Mouse (Mus musculus) forebrain, embryonic 15.5 days (tissue): ENCODE results near the gene Nccrp1. TPM values are rescaled to one million over a fixed set of nuclear protein-coding genes. Genes with fewer than 3 reads are reported as not detected.

ENCODE experiments used
- ATAC-seq: fragments of 200-750 bp; cut with Nextera tagmentation; replicated peaks from 2 replicates; pipeline ENCODE4 v1.8.0; 2017; ENCODE audit warnings: mild to moderate bottlenecking, moderate TSS enrichment, moderate library complexity
- H3K27ac ChIP-seq: fragments of 300-500 bp; sonication (generic); replicated peaks from 2 replicates; pipeline ENCODE4 v1.5.1; 2015; ENCODE audit warnings: mild to moderate bottlenecking, inconsistent platforms
- H3K27me3 ChIP-seq: fragments of 300-500 bp; sonication (generic); 2 replicates; pipeline ENCODE4 v1.6.1; 2015; ENCODE audit warnings: inconsistent platforms
- H3K36me3 ChIP-seq: fragments of 300-500 bp; sonication (generic); 2 replicates; pipeline ENCODE4 v1.6.1; 2015; ENCODE audit warnings: mild to moderate bottlenecking, inconsistent platforms
- H3K4me1 ChIP-seq: fragments of 300-500 bp; sonication (generic); 2 replicates; pipeline ENCODE4 v1.6.1; 2015; ENCODE audit warnings: inconsistent platforms
- H3K4me2 ChIP-seq: fragments of 300-500 bp; sonication (generic); replicated peaks from 2 replicates; pipeline ENCODE4 v1.6.1; 2015; ENCODE audit warnings: mild to moderate bottlenecking, inconsistent platforms
- H3K4me3 ChIP-seq: fragments of 300-500 bp; sonication (generic); 2 replicates; pipeline ENCODE4 v1.5.1; 2015; ENCODE audit warnings: mild to moderate bottlenecking, inconsistent platforms
- H3K9ac ChIP-seq: fragments of 300-500 bp; sonication (generic); replicated peaks from 2 replicates; pipeline ENCODE4 v1.6.1; 2015; ENCODE audit warnings: mild to moderate bottlenecking, inconsistent platforms
- H3K9me3 ChIP-seq: fragments of 300-500 bp; sonication (generic); 2 replicates; pipeline ENCODE4 v1.6.1; 2016; ENCODE audit warnings: inconsistent platforms
- WGBS: fragments of 180-500 bp; shearing (Covaris S2); methylation state at CpG from one replicate; pipeline ENCODE4 v1.1.7; 2015; ENCODE audit warnings: mixed read lengths; 5-methylcytosine and 5-hydroxymethylcytosine counted together
- polyA plus RNA-seq: library from polyadenylated mRNA; unstranded; fragments of >200 nt; fragmentation: Nextera tagmentation; extraction: Ambion mirVana; gene quantifications from 2 replicates; pipeline ENCODE4 v1.2.1, GENCODE M21; 2015

Nccrp1 gene
- polyA plus RNA-seq = not detected in 2 replicates

DNA sequence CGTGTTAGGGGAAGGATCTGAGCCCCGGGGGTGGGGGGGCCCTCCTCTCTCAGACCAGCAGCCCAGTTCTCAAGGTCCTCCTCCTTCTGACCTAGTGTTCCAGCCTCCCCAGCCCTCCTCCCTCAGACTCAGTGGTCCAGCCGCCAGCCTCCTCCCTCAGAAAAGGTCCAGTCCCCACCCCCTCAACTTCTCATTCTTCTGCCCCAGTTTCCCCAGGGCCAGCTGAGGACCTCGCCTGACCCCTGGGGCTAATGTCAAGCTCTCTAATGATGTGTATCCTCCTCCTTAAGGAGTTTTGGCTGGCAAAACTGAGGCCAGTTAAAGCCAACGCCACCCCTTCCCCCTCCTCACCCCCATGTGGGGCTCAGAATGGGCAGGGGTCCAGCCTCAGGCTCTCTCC is at the start of gene Nccrp1:
Nccrp1 (minus strand) TSS at position 101 of the 400 bp plus-strand sequence.
- 10% methylated on average over 5 of the region's 5 CpGs for WGBS
- H3K9ac ChIP-seq = peak within 1 kb of the TSS; percentile 8
- no peaks in the 10 kb centered on the region for H3K36me3 ChIP-seq
- ATAC-seq = no peak
- no peaks in the 10 kb centered on the region for H3K9me3 ChIP-seq
- peak within 1 kb of the TSS; percentile 48 for H3K4me2 ChIP-seq
- H3K27me3 ChIP-seq = peaks cover 35% of the 10 kb centered on the region
- peak within 1 kb of the TSS; percentile 21 for H3K4me3 ChIP-seq
- H3K27ac ChIP-seq = no peak within 1 kb of the TSS
- peaks cover 16% of the 10 kb centered on the region for H3K4me1 ChIP-seq

DNA sequence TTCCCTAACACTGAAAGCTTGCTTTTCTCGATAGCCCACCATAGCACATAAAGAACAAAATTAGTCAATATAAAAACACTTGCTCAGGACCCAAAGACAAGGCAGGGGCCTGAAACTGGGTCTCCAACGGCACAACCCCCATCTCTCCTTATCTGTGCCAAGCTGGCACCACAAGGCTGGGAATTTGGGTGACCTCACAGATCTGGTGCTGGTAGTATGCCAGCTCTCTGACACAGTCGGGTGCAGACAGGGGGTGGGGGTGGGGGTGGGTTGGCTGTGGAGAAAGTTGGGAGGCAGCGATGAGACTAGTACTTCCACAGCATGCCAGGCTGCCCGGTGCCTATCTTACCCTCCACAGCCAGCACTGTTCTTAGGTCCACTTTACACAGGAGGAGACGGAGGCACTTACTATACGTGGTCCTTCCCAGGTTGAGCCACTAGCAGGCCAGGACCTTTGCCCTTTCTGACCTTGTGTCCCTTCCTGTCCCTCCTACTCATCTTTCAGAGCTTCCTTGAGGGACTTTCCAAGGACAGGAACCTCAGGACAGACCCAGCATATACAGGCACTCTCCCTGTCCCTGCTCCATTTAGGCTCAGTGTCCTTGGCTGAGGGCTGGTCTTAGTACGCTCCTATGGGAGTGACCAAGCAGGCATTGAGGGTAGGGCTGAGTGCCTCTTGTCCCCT is 48.8 kb upstream of the Nccrp1 start:
- Histone ChIP-seq H3K4me1 (peaks cover 37% of the 10 kb centered on the region), H3K27me3 (no peaks in the 10 kb centered on the region), H3K9ac (peak overlapping the region; percentile 71), H3K27ac (0 out of 2 replicates have a peak overlapping the region, but pooled peaks have one; percentile 32), H3K9me3 (no peaks in the 10 kb centered on the region), H3K4me2 (peak overlapping the region; percentile 84), H3K4me3 (peak overlapping the region; percentile 60; the same call in 1 of the 2 replicates), H3K36me3 (no peaks in the 10 kb centered on the region)
- 68% methylated on average over 8 of the region's 8 CpGs for WGBS
- no peak for ATAC-seq

DNA sequence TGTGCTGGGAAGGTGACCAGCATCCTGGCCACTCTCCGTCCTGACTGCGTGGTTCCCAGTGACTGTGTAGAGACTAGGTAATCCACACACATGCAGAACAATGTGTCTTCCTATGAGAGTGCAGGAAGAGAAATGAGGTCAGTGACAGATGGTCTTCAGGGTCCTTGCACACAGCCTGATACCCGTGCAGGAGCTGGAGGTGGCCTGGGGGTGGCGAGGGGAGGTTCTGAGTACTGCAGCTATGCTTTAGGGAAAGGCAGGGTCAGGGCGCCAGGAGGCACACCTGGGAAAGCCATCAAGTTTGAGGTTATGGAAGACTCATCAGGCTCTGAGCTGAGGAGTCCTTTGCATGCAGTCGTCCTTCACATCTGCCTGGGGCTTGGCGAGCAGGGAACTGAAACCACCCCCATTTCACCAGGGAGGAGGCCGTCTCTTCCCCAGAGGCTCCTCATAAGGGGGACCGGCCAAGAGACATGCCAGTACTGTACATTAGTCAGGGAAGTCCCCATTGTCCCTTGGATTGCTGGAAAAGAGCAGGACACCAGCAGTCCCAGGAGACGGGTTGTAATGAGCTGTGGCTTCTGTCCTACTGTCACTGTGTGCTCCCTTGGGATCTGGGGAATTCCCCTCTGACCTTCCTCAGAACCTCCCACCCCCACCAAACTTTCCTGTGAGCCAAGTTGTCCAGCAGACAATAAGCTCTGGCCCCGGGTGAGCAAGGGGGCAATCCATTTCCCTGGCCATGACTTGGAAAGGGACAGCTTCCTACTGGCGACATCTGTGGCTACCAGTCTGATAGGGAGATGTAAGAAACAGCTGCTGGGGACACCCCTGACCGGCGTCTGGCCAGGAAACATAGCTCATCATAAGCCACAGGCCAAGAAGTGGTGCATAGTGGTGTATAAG is 46.4 kb upstream of the Nccrp1 start:
- Histone ChIP-seq H3K27ac (no peak overlapping the region), H3K4me3 (no peak overlapping the region), H3K27me3 (no peaks in the 10 kb centered on the region), H3K9ac (no peak overlapping the region), H3K36me3 (no peaks in the 10 kb centered on the region), H3K9me3 (no peaks in the 10 kb centered on the region), H3K4me1 (peaks cover 36% of the 10 kb centered on the region), H3K4me2 (no peak overlapping the region)
- no peak for ATAC-seq
- 65% methylated on average over 14 of the region's 14 CpGs for WGBS

GRCm38 (mm10) chr7:28591862-28592261 is 44.8 kb upstream of the Nccrp1 start:
- Histone ChIP-seq H3K27me3 (no peaks in the 10 kb centered on the region), H3K9ac (no peak overlapping the region), H3K36me3 (no peaks in the 10 kb centered on the region), H3K4me2 (no peak overlapping the region), H3K4me3 (no peak overlapping the region), H3K4me1 (peaks cover 42% of the 10 kb centered on the region), H3K9me3 (no peaks in the 10 kb centered on the region), H3K27ac (no peak overlapping the region)
- no peak for ATAC-seq
- 71% methylated on average over 1 of the region's 1 CpGs for WGBS

DNA sequence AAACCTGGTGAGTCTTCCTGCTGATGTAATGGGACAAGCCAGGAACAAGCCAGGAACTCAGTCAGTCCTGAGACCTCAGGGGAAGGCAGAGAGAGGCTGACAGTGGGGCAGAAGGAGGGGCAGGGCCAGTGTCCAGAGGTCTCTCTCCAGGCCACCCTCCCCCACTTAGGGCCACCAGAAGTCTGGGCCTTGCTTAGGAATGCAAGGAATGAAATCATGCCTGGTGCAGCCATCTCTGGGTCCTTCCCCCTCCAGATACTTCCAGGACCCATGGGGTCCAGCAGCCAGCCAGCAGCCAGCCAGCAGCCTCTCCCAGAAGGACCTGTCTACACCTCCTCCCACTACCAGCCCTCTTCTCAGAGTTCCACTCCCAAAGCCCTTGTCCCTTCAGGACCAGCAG is 40.6 kb upstream of the Nccrp1 start:
- Histone ChIP-seq H3K9ac (no peak overlapping the region), H3K4me3 (no peak overlapping the region), H3K4me2 (no peak overlapping the region), H3K36me3 (no peaks in the 10 kb centered on the region), H3K9me3 (no peaks in the 10 kb centered on the region), H3K27me3 (no peaks in the 10 kb centered on the region), H3K4me1 (peaks cover 46% of the 10 kb centered on the region), H3K27ac (no peak overlapping the region)
- no peak for ATAC-seq

- H3K27ac ChIP-seq = no peak overlapping the region
- ATAC-seq = no peak
Observed at GRCm38 (mm10) chr7:28586663-28587411, 39.8 kb upstream of the Nccrp1 start.

GRCm38 (mm10) chr7:28585001-28585400 is 37.9 kb upstream of the Nccrp1 start:
- 88% methylated on average over 6 of the region's 6 CpGs for WGBS
- Histone ChIP-seq H3K4me2 (no peak overlapping the region), H3K4me1 (peaks cover 49% of the 10 kb centered on the region), H3K36me3 (no peaks in the 10 kb centered on the region), H3K4me3 (no peak overlapping the region), H3K27ac (0 out of 2 replicates have a peak overlapping the region, but pooled peaks have one; percentile 73), H3K27me3 (no peaks in the 10 kb centered on the region), H3K9ac (no peak overlapping the region), H3K9me3 (no peaks in the 10 kb centered on the region)
- no peak for ATAC-seq

More at GRCm38 (mm10) chr7:28586663-28587411, 39.8 kb upstream of the Nccrp1 start:
- H3K4me3 ChIP-seq = no peak overlapping the region
- no peaks in the 10 kb centered on the region for H3K36me3 ChIP-seq
- no peak overlapping the region; the same call in 1 of the 2 replicates for H3K9ac ChIP-seq
- no peaks in the 10 kb centered on the region for H3K27me3 ChIP-seq
- H3K4me2 ChIP-seq = no peak overlapping the region
- WGBS = 61% methylated on average over 6 of the region's 6 CpGs
- H3K4me1 ChIP-seq = peaks cover 49% of the 10 kb centered on the region
- no peaks in the 10 kb centered on the region for H3K9me3 ChIP-seq

DNA sequence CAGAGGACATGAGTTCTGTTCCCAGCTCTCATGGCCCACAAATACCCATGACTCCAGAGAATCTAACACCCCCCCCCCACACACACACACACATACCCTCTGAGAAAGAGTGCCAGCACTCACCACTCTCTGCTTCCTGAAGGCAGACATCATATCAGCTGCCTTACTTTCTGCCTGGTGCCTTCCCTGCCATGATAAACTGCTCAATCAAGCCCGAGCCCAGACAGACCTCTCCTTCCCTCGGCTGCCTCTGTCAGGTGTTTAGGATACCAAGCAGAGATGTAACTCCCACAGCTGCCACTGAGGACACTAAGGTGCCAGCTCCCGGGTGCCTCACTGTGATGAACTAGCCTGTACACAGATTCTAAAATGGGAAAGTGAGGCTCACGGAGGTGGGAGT is 37.4 kb upstream of the Nccrp1 start:
- no peaks in the 10 kb centered on the region for H3K27me3 ChIP-seq
- H3K9me3 ChIP-seq = no peaks in the 10 kb centered on the region
- ATAC-seq = no peak
- no peak overlapping the region for H3K9ac ChIP-seq
- no peaks in the 10 kb centered on the region for H3K36me3 ChIP-seq
- peaks cover 49% of the 10 kb centered on the region for H3K4me1 ChIP-seq
- WGBS = 82% methylated on average over 4 of the region's 4 CpGs
- H3K4me3 ChIP-seq = no peak overlapping the region
- no peak overlapping the region for H3K4me2 ChIP-seq
- H3K27ac ChIP-seq = peak overlapping the region; percentile 73

- no peak overlapping the region for H3K9ac ChIP-seq
- no peaks in the 10 kb centered on the region for H3K9me3 ChIP-seq
- H3K27me3 ChIP-seq = no peaks in the 10 kb centered on the region
- no peak for ATAC-seq
- no peaks in the 10 kb centered on the region for H3K36me3 ChIP-seq
- no peak overlapping the region for H3K4me2 ChIP-seq
- peaks cover 49% of the 10 kb centered on the region for H3K4me1 ChIP-seq
- H3K27ac ChIP-seq = peak overlapping the region; percentile 73
- WGBS = 80% methylated on average over 8 of the region's 8 CpGs
- H3K4me3 ChIP-seq = no peak overlapping the region
Observed at GRCm38 (mm10) chr7:28583570-28584344, 36.7 kb upstream of the Nccrp1 start.

DNA sequence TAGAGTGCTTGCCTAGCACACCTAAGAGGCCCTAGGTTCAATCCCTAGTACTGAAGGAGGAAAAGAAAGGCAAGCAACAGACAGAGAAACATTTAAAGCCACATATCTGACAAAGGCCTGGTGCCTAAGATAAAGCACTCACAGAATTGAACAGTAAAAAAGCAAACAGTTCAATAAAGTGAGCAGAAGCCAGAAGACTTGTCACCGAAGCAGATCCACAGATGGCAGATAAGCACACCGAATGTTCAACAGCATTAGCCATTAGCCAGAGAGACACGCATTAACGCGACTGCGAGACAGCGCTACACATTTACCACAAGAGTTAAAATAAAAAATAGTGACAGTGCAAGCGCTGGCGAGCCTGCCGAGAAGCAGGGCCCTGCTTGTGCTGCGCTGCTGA is 35.8 kb upstream of the Nccrp1 start:
- no peaks in the 10 kb centered on the region for H3K36me3 ChIP-seq
- no peak for ATAC-seq
- 71% methylated on average over 11 of the region's 11 CpGs for WGBS
- H3K9ac ChIP-seq = no peak overlapping the region
- H3K4me1 ChIP-seq = peaks cover 41% of the 10 kb centered on the region
- H3K9me3 ChIP-seq = no peaks in the 10 kb centered on the region
- peak overlapping the region; percentile 73 for H3K27ac ChIP-seq
- no peaks in the 10 kb centered on the region for H3K27me3 ChIP-seq
- H3K4me3 ChIP-seq = no peak overlapping the region
- no peak overlapping the region for H3K4me2 ChIP-seq

DNA sequence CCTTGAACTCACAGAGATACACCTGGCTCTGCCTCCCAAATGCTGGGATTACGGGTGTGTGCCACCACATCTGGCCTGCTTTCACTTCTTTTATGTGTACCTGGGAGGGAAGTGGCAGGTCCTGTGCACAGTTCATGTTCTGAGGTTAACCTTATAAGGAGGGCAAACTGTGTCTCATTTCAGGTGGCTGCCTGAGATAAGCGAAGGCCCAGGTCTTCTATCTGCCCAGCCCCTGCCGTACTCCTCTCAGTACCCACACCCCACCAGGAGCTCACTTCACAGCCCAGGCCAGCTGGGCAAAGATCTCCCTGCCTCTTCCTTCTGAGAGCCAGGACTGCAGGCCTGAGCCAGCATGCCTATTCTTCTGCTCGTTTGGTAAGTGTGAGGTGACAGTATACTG is 34.7 kb upstream of the Nccrp1 start:
- Histone ChIP-seq H3K4me1 (peaks cover 42% of the 10 kb centered on the region), H3K27me3 (no peaks in the 10 kb centered on the region), H3K27ac (no peak overlapping the region), H3K36me3 (no peaks in the 10 kb centered on the region), H3K4me3 (no peak overlapping the region), H3K9me3 (no peaks in the 10 kb centered on the region), H3K9ac (no peak overlapping the region), H3K4me2 (no peak overlapping the region)
- 84% methylated on average over 4 of the region's 4 CpGs for WGBS
- ATAC-seq = no peak
